Mouse (Mus musculus): ENCODE measurements around the gene Olfr419. TPM values are rescaled to one million over a fixed set of nuclear protein-coding genes. Genes with fewer than 3 reads are reported as not detected.

The Olfr419 gene
- not detected in 2 replicates for polyA plus RNA-seq (2015; fragmentation: Nextera tagmentation; extraction: Ambion mirVana)

GRCm38 (mm10) chr1:174251961-174252360 lies at the start of gene Olfr419:
Olfr419 (minus strand) TSS chr1:174252061.
- Histone ChIP-seq H3K9me3 (no peaks in the 10 kb centered on the region), H3K4me2 (no peak within 1 kb of the TSS), H3K4me3 (no peak within 1 kb of the TSS), H3K27ac (replicated peaks) (no peak within 1 kb of the TSS), H3K27me3 (no peaks in the 10 kb centered on the region), H3K36me3 (no peaks in the 10 kb centered on the region), H3K4me1 (replicated peaks) (no peaks in the 10 kb centered on the region), H3K9ac (no peak within 1 kb of the TSS)
- ATAC-seq (ENCODE audit: low FRiP score, low read depth) = no peak
- 82% methylated on average over 3 of the region's 3 CpGs for WGBS

GRCm38 (mm10) chr1:174270643-174271042 lies 18.8 kb upstream of the Olfr419 start:
- Histone ChIP-seq H3K9me3 (no peaks in the 10 kb centered on the region), H3K36me3 (no peaks in the 10 kb centered on the region), H3K27me3 (no peaks in the 10 kb centered on the region), H3K4me1 (replicated peaks) (no peaks in the 10 kb centered on the region), H3K9ac (no peak overlapping the region), H3K4me2 (no peak overlapping the region), H3K27ac (replicated peaks) (no peak overlapping the region), H3K4me3 (no peak overlapping the region)
- no peak for ATAC-seq (ENCODE audit: low FRiP score, low read depth)
- WGBS = 86% methylated on average over 3 of the region's 3 CpGs

- Histone ChIP-seq H3K27me3 (no peaks in the 10 kb centered on the region), H3K36me3 (no peaks in the 10 kb centered on the region), H3K9ac (no peak overlapping the region), H3K9me3 (no peaks in the 10 kb centered on the region), H3K4me1 (replicated peaks) (no peaks in the 10 kb centered on the region), H3K4me3 (no peak overlapping the region), H3K4me2 (no peak overlapping the region), H3K27ac (replicated peaks) (no peak overlapping the region)
- ATAC-seq (ENCODE audit: low FRiP score, low read depth) = no peak
- 77% methylated on average over 4 of the region's 4 CpGs for WGBS
Measured at GRCm38 (mm10) chr1:174269162-174269561, 17.3 kb upstream of the Olfr419 start.

DNA sequence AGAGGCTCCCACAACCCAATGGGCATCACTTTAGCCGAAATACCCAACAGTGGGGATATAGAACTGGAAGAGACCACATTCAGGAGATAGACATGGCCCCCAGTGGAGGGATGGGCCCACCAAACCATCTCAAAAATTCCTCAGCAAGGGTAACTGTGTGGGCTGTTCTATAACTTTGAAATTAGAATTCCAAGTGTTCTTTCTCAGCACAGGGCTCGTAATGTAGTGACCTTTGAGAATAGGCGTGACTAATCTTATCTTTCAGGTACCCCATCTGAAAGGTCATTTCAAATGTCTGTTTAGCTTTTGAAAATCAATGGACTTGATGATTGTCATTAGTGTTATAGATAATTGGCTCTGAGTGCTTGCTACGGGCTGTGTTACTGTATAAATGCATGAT lies 16.0 kb upstream of the Olfr419 start:
- H3K9me3 ChIP-seq = no peaks in the 10 kb centered on the region
- H3K36me3 ChIP-seq = no peaks in the 10 kb centered on the region
- no peak for ATAC-seq (ENCODE audit: low FRiP score, low read depth)
- 86% methylated on average over 4 of the region's 4 CpGs for WGBS
- H3K9ac ChIP-seq = no peak overlapping the region
- H3K4me2 ChIP-seq = no peak overlapping the region
- no peaks in the 10 kb centered on the region for H3K4me1 ChIP-seq (replicated peaks)
- H3K27ac ChIP-seq (replicated peaks) = no peak overlapping the region
- no peak overlapping the region for H3K4me3 ChIP-seq
- H3K27me3 ChIP-seq = no peaks in the 10 kb centered on the region

GRCm38 (mm10) chr1:174250376-174250775 lies 1.5 kb downstream of the Olfr419 start:
- WGBS = 71% methylated on average over 2 of the region's 2 CpGs
- H3K4me1 ChIP-seq (replicated peaks) = no peaks in the 10 kb centered on the region
- no peak overlapping the region for H3K4me2 ChIP-seq
- no peaks in the 10 kb centered on the region for H3K9me3 ChIP-seq
- no peaks in the 10 kb centered on the region for H3K36me3 ChIP-seq
- no peak overlapping the region for H3K27ac ChIP-seq (replicated peaks)
- H3K4me3 ChIP-seq = no peak overlapping the region
- no peak for ATAC-seq (ENCODE audit: low FRiP score, low read depth)
- no peaks in the 10 kb centered on the region for H3K27me3 ChIP-seq
- H3K9ac ChIP-seq = no peak overlapping the region

- 72% methylated on average over 6 of the region's 6 CpGs for WGBS
- Histone ChIP-seq H3K4me3 (no peak overlapping the region), H3K27ac (replicated peaks) (no peak overlapping the region), H3K27me3 (no peaks in the 10 kb centered on the region), H3K4me1 (replicated peaks) (no peaks in the 10 kb centered on the region), H3K9me3 (no peaks in the 10 kb centered on the region), H3K4me2 (no peak overlapping the region), H3K36me3 (no peaks in the 10 kb centered on the region), H3K9ac (no peak overlapping the region)
- no peak for ATAC-seq (ENCODE audit: low FRiP score, low read depth)
Measured at GRCm38 (mm10) chr1:174247170-174247569, 4.7 kb downstream of the Olfr419 start.

- no peaks in the 10 kb centered on the region for H3K27me3 ChIP-seq
- 94% methylated on average over 1 of the region's 1 CpGs for WGBS
Measured at GRCm38 (mm10) chr1:174246080-174246479, 5.8 kb downstream of the Olfr419 start.

GRCm38 (mm10) chr1:174244621-174245020 lies 7.2 kb downstream of the Olfr419 start:
- H3K4me3 ChIP-seq = no peak overlapping the region
- H3K9ac ChIP-seq = no peak overlapping the region
- H3K36me3 ChIP-seq = no peaks in the 10 kb centered on the region
- H3K27me3 ChIP-seq = no peaks in the 10 kb centered on the region
- ATAC-seq (ENCODE audit: low FRiP score, low read depth) = no peak
- no peak overlapping the region for H3K27ac ChIP-seq (replicated peaks)
- no peaks in the 10 kb centered on the region for H3K4me1 ChIP-seq (replicated peaks)
- no peaks in the 10 kb centered on the region for H3K9me3 ChIP-seq
- no peak overlapping the region for H3K4me2 ChIP-seq
- WGBS = 66% methylated on average over 2 of the region's 2 CpGs

More at GRCm38 (mm10) chr1:174246080-174246479, 5.8 kb downstream of the Olfr419 start:
- Histone ChIP-seq H3K9me3 (no peaks in the 10 kb centered on the region), H3K4me3 (no peak overlapping the region), H3K4me2 (no peak overlapping the region), H3K36me3 (no peaks in the 10 kb centered on the region), H3K9ac (no peak overlapping the region), H3K27ac (replicated peaks) (no peak overlapping the region), H3K4me1 (replicated peaks) (no peaks in the 10 kb centered on the region)
- no peak for ATAC-seq (ENCODE audit: low FRiP score, low read depth)

GRCm38 (mm10) chr1:174239916-174240315 lies 11.9 kb downstream of the Olfr419 start:
- Histone ChIP-seq H3K4me3 (no peak overlapping the region), H3K4me2 (no peak overlapping the region), H3K36me3 (no peaks in the 10 kb centered on the region), H3K27ac (replicated peaks) (no peak overlapping the region), H3K4me1 (replicated peaks) (no peaks in the 10 kb centered on the region), H3K27me3 (no peaks in the 10 kb centered on the region), H3K9ac (no peak overlapping the region), H3K9me3 (no peaks in the 10 kb centered on the region)
- ATAC-seq (ENCODE audit: low FRiP score, low read depth) = no peak
- WGBS = 89% methylated on average over 4 of the region's 4 CpGs

DNA sequence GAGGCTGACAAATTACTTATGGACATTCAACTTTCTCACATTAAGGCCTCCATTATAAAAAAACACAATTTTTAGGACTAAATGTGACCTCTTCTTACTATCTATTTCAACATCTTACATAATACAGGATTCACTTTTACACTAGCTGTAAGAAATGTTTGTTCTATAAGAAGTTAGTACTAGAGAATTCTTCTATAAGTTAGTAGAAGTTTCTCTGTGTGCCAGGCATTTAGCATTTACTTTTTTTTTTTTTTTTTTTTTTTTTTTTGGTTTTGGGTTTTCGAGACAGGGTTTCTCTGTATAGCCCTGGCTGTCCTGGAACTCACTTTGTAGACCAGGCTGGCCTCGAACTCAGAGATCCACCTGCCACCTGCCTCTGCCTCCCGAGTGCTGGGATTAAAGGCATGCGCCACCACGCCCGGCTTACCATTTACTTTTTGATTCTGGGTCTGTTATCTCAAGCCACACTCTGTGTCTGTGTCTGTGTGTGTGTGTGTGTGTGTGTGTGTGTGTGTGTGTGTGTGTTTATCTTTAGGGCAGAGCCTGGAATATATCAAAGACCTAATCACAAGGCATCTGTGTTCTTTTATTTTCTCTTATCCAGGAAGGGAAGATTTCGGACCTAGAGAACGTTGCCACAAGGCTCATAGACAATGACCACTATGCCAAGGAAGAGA lies 35.2 kb downstream of the Olfr419 start:
- H3K9me3 ChIP-seq = no peaks in the 10 kb centered on the region
- H3K27me3 ChIP-seq = no peaks in the 10 kb centered on the region
- H3K4me3 ChIP-seq = no peak overlapping the region
- ATAC-seq (ENCODE audit: low FRiP score, low read depth) = no peak
- H3K4me2 ChIP-seq = no peak overlapping the region
- no peaks in the 10 kb centered on the region for H3K36me3 ChIP-seq
- no peak overlapping the region for H3K9ac ChIP-seq
- 91% methylated on average over 8 of the region's 8 CpGs for WGBS
- no peaks in the 10 kb centered on the region for H3K4me1 ChIP-seq (replicated peaks)
- no peak overlapping the region for H3K27ac ChIP-seq (replicated peaks)

DNA sequence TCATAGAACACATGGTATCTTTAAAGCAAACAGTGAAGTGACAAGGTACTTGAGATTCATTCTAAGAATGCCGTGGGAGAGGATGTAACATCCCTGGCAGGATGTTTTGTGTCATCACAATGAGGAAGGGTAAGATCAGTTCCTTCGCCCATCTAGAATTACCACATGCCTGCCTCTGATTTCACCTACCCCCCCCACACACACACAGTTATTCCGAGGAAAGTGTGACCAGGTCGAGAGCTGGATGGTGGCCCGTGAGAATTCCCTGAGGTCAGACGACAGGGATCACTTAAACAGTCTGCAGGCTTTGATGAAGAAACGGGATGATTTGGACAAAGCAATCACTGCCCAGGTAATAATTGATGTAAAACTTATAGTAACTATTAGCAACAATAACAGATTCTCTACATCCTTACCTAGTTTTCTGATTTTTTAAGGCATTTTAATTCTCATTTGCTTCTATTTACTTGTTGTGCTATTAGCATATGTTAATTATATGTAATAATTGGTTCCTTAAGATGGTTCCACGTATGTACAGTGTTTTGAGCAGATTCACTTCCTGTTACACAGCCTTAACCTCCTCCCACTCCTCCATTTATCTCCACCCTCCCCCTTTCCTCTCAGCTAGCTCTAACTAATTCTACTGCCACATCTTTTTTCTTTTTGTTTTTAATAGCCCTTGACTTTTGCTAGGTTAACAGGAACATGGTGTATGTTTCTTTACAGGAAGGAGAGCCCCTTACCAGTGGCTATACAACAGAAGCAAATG lies 36.4 kb downstream of the Olfr419 start:
- Histone ChIP-seq H3K9ac (no peak overlapping the region), H3K4me2 (no peak overlapping the region), H3K4me3 (no peak overlapping the region), H3K27ac (replicated peaks) (no peak overlapping the region), H3K9me3 (no peaks in the 10 kb centered on the region), H3K36me3 (no peaks in the 10 kb centered on the region), H3K4me1 (replicated peaks) (no peaks in the 10 kb centered on the region), H3K27me3 (no peaks in the 10 kb centered on the region)
- ATAC-seq (ENCODE audit: low FRiP score, low read depth) = no peak
- WGBS = 86% methylated on average over 8 of the region's 8 CpGs

DNA sequence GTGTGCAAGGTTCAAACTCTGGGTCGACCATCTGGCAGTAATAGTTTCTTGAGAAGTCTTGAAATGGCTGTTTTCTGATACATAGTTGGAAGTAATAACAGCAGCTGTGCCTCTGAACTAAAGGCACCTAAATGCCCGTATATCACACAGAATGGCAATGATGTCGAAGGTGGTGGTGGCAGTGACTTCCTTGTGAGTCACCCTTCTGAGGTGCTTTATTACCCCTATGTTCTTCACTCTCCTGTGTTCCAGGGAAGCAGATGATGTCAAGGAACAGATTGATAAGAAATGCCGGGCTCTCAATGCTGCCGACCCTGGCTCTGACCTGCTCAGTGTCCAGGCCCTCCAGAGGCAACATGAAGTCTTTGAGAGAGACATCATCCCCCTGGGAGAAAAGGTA lies 39.6 kb downstream of the Olfr419 start:
- H3K27ac ChIP-seq (replicated peaks) = no peak overlapping the region
- ATAC-seq (ENCODE audit: low FRiP score, low read depth) = no peak
- H3K36me3 ChIP-seq = no peaks in the 10 kb centered on the region
- no peaks in the 10 kb centered on the region for H3K4me1 ChIP-seq (replicated peaks)
- no peaks in the 10 kb centered on the region for H3K9me3 ChIP-seq
- H3K4me2 ChIP-seq = no peak overlapping the region
- H3K27me3 ChIP-seq = no peaks in the 10 kb centered on the region
- H3K4me3 ChIP-seq = no peak overlapping the region
- 89% methylated on average over 5 of the region's 5 CpGs for WGBS
- no peak overlapping the region for H3K9ac ChIP-seq
